Mouse (Mus musculus) embryonic facial prominence, embryonic 11.5 days (tissue): ENCODE results near the gene Inpp4a. TPM values are rescaled to one million over a fixed set of nuclear protein-coding genes. Genes with fewer than 3 reads are reported as not detected.
A peak's percentile ranks its signal among the peaks of the same experiment; 100 is the strongest.

Source experiments
- ATAC-seq: fragments of 200-750 bp; cut with Nextera tagmentation; replicated peaks from 2 replicates; pipeline ENCODE4 v1.8.0; 2017; ENCODE audit warnings: low read depth; ENCODE audit not compliant: insufficient number of reproducible peaks, low FRiP score, low TSS enrichment
- DNase-seq: peaks from one replicate; pipeline ENCODE4 v3.0.0-alpha.2; 2015; ENCODE audit warnings: low spot score
- H3K27ac ChIP-seq: fragments of 300-500 bp; sonication (generic); replicated peaks from 2 replicates; pipeline ENCODE4 v1.5.1; 2014; ENCODE audit warnings: mild to moderate bottlenecking, low read depth, low read length, control low read depth
- H3K27me3 ChIP-seq: fragments of 300-500 bp; sonication (generic); 2 replicates; pipeline ENCODE4 v1.6.1; 2014; ENCODE audit warnings: mild to moderate bottlenecking, low read length, moderate library complexity, mixed read lengths; ENCODE audit not compliant: control insufficient read depth, insufficient read depth
- H3K36me3 ChIP-seq: fragments of 300-500 bp; sonication (generic); replicated peaks from 2 replicates; pipeline ENCODE4 v1.6.1; 2014; ENCODE audit warnings: low read depth, mild to moderate bottlenecking, low read length, moderate library complexity, mixed read lengths; ENCODE audit not compliant: control insufficient read depth, insufficient read depth
- H3K4me1 ChIP-seq: fragments of 300-500 bp; sonication (generic); 2 replicates; pipeline ENCODE4 v1.6.1; 2014; ENCODE audit warnings: low read length, mixed read lengths; ENCODE audit not compliant: control insufficient read depth, insufficient read depth
- H3K4me2 ChIP-seq: fragments of 300-500 bp; sonication (generic); 2 replicates; pipeline ENCODE4 v1.6.1; 2014; ENCODE audit warnings: low read depth, mild to moderate bottlenecking, control low read depth, low read length, moderate library complexity
- H3K4me3 ChIP-seq: fragments of 300-500 bp; sonication (generic); 2 replicates; pipeline ENCODE4 v1.5.1; 2014; ENCODE audit warnings: low read depth, low read length, control low read depth
- H3K9ac ChIP-seq: fragments of 300-500 bp; sonication (generic); replicated peaks from 2 replicates; pipeline ENCODE4 v1.6.1; 2014; ENCODE audit warnings: mild to moderate bottlenecking, control low read depth, low read length
- H3K9me3 ChIP-seq: fragments of 300-500 bp; sonication (generic); replicated peaks from 2 replicates; pipeline ENCODE4 v1.6.1; 2016; ENCODE audit warnings: mild to moderate bottlenecking, low read length, inconsistent platforms, mixed read lengths; ENCODE audit not compliant: control insufficient read depth
- WGBS: fragments of 180-500 bp; shearing (Covaris S2); extraction: QIAGEN DNeasy Blood & Tissue Kit; methylation state at CpG from one replicate; pipeline ENCODE4 v1.1.7; 2014; 5-methylcytosine and 5-hydroxymethylcytosine counted together
- polyA plus RNA-seq: library from polyadenylated mRNA; unstranded; fragments of >200 nt; fragmentation: Nextera tagmentation; extraction: Ambion mirVana; gene quantifications from 2 replicates; pipeline ENCODE4 v1.2.1, GENCODE M21; 2014

The Inpp4a gene
- polyA plus RNA-seq, 1 experiment from 2014 or later, result 14.3 TPM

GRCm38 (mm10) chr1:37327311-37327710, 27.6 kb downstream of the Inpp4a start:
- no peak overlapping the region for H3K4me2 ChIP-seq
- H3K9me3 ChIP-seq, result no peaks in the 10 kb centered on the region
- DNase-seq, result no peak
- WGBS, result 79% methylated on average over 4 of the region's 4 CpGs
- H3K9ac ChIP-seq, result no peak overlapping the region
- H3K27ac ChIP-seq, result no peak overlapping the region
- H3K4me3 ChIP-seq, result no peak overlapping the region
- no peak for ATAC-seq
- no peaks in the 10 kb centered on the region for H3K4me1 ChIP-seq
- no peaks in the 10 kb centered on the region for H3K36me3 ChIP-seq
- no peaks in the 10 kb centered on the region for H3K27me3 ChIP-seq

GRCm38 (mm10) chr1:37329132-37329531, 29.5 kb downstream of the Inpp4a start:
- Histone ChIP-seq H3K27ac (no peak overlapping the region), H3K4me3 (no peak overlapping the region), H3K9me3 (no peaks in the 10 kb centered on the region), H3K27me3 (no peaks in the 10 kb centered on the region), H3K4me1 (no peaks in the 10 kb centered on the region), H3K36me3 (no peaks in the 10 kb centered on the region), H3K9ac (no peak overlapping the region), H3K4me2 (no peak overlapping the region)
- no peak for ATAC-seq
- no peak for DNase-seq
- WGBS, result 77% methylated on average over 3 of the region's 3 CpGs

DNA sequence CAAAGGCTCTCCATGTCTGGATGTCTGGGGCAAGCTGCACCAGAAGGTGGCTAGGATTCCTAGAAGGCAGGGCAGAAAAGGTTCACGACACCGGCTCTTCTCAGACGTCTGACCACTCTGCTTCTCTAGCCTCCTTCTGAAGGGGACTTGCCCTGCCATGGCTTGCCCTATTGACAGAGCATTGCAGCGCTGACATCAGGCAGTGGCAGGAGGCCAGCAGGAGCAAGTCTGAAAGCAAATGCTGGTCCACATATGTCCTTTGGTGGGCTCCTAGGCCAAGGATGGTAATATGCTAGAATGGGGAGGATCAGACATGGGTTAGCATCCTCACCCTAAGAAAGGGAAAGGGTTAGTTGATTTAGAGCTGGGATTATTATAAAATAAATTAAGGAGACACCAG, 30.2 kb downstream of the Inpp4a start:
- Histone ChIP-seq H3K27ac (no peak overlapping the region), H3K9me3 (no peaks in the 10 kb centered on the region), H3K4me1 (no peaks in the 10 kb centered on the region), H3K27me3 (no peaks in the 10 kb centered on the region), H3K36me3 (no peaks in the 10 kb centered on the region), H3K9ac (no peak overlapping the region), H3K4me2 (no peak overlapping the region), H3K4me3 (no peak overlapping the region)
- DNase-seq (no peak), ATAC-seq (no peak)
- WGBS, result 81% methylated on average over 4 of the region's 4 CpGs

GRCm38 (mm10) chr1:37332756-37333155, 33.1 kb downstream of the Inpp4a start:
- 82% methylated on average over 3 of the region's 3 CpGs for WGBS
- ATAC-seq (no peak), DNase-seq (no peak)
- H3K4me2 ChIP-seq, result no peak overlapping the region
- no peaks in the 10 kb centered on the region for H3K4me1 ChIP-seq
- H3K9ac ChIP-seq, result no peak overlapping the region
- no peak overlapping the region for H3K27ac ChIP-seq
- no peaks in the 10 kb centered on the region for H3K36me3 ChIP-seq
- H3K27me3 ChIP-seq, result no peaks in the 10 kb centered on the region
- H3K4me3 ChIP-seq, result no peak overlapping the region
- no peaks in the 10 kb centered on the region for H3K9me3 ChIP-seq

- Histone ChIP-seq H3K36me3 (no peaks in the 10 kb centered on the region), H3K4me3 (no peak overlapping the region), H3K9me3 (no peaks in the 10 kb centered on the region), H3K4me2 (no peak overlapping the region), H3K27ac (no peak overlapping the region), H3K27me3 (no peaks in the 10 kb centered on the region), H3K9ac (no peak overlapping the region), H3K4me1 (no peaks in the 10 kb centered on the region)
- DNase-seq (no peak), ATAC-seq (no peak)
- 86% methylated on average over 4 of the region's 4 CpGs for WGBS
Observed at GRCm38 (mm10) chr1:37333741-37334440, 34.2 kb downstream of the Inpp4a start.

DNA sequence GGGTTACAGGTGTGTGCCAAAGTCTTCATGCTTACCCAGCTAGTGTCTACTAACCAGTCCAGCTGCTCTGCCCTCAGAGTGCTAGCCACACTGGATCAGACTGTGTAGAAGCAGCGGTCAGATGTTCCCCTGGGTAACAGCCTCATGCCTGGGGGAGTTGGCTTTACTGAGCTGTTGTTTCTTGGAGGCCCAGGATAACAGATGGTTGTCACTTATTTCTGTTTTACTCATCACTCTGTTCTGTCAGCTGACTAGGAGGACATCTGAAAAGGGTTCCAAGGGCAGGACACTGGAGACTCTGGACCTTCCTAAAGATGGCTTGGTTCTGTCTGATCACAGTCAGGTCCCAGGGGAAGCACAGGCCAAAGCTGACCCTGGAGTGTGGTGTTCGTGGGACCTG, 36.4 kb downstream of the Inpp4a start:
- no peaks in the 10 kb centered on the region for H3K36me3 ChIP-seq
- H3K9me3 ChIP-seq, result no peaks in the 10 kb centered on the region
- no peaks in the 10 kb centered on the region for H3K4me1 ChIP-seq
- no peak overlapping the region for H3K27ac ChIP-seq
- no peak overlapping the region for H3K4me2 ChIP-seq
- ATAC-seq (no peak), DNase-seq (no peak)
- no peaks in the 10 kb centered on the region for H3K27me3 ChIP-seq
- no peak overlapping the region for H3K9ac ChIP-seq
- H3K4me3 ChIP-seq, result no peak overlapping the region
- 68% methylated on average over 2 of the region's 2 CpGs for WGBS

GRCm38 (mm10) chr1:37336794-37337193, 37.1 kb downstream of the Inpp4a start:
- Histone ChIP-seq H3K36me3 (no peaks in the 10 kb centered on the region), H3K9me3 (no peaks in the 10 kb centered on the region), H3K27ac (no peak overlapping the region), H3K4me3 (no peak overlapping the region), H3K27me3 (no peaks in the 10 kb centered on the region), H3K9ac (no peak overlapping the region), H3K4me1 (no peaks in the 10 kb centered on the region), H3K4me2 (no peak overlapping the region)
- ATAC-seq, result no peak
- DNase-seq, result peak; percentile 24
- 26% methylated on average over 2 of the region's 2 CpGs for WGBS

DNA sequence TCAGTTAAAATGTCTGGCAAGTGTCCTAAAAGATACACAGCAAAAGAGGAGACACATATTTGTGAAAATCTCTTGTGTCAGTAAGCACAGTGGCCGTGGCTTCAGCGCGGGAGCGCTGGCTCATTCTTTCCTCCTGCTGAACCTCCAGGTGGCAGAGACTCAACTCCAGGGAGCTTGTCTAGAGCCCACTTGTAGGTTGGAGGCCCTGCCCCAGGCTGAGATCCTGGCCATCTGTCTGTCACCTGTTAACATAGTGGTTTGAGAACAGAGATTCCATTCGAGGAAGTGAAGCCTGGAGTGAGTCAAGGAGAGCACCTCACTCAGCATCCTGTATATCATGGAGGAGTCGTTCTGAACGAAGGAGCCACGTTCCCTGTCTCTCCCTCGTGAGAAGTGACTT, 37.6 kb downstream of the Inpp4a start:
- WGBS, result 79% methylated on average over 9 of the region's 9 CpGs
- H3K36me3 ChIP-seq, result no peaks in the 10 kb centered on the region

More for the DNA sequence above, 37.6 kb downstream of the Inpp4a start:
- DNase-seq (no peak), ATAC-seq (no peak)
- Histone ChIP-seq H3K9ac (no peak overlapping the region), H3K27ac (no peak overlapping the region), H3K4me3 (no peak overlapping the region), H3K9me3 (no peaks in the 10 kb centered on the region), H3K4me1 (no peaks in the 10 kb centered on the region), H3K27me3 (no peaks in the 10 kb centered on the region), H3K4me2 (no peak overlapping the region)
